Mouse (Mus musculus) induced T-regulatory cell, adult 2 months (primary cell): Measurements from ENCODE around the gene P2ry13.
A peak's percentile ranks its signal among the peaks of the same experiment; 100 is the strongest.

Experiments
- DNase-seq: peaks from one replicate; pipeline ENCODE4 v3.0.0-alpha.2; 2012; ENCODE audit warnings: low read depth

The P2ry13 gene

DNA sequence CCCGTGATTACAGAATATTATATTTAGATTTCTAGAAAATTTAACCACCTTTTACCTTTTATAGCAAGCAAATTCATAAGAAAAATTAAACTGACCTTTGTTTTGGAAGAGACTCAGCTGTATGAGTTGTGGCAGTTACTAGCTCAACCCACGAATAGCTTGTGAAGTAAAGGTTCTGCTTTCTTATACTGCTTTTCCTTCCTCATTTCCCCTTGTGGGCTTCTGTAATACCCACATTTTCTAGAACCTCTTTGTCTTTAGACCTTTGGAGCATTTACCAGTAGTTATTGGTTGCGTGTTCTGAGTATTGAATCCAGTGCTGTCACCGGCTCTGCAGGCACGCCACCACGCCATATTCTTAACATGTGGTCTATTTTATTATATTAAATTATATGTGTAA, at the start of gene P2ry13:
P2ry13 (minus strand) TSS at position 156 of the 400 bp plus-strand sequence.
- DNase-seq, result no peak

DNA sequence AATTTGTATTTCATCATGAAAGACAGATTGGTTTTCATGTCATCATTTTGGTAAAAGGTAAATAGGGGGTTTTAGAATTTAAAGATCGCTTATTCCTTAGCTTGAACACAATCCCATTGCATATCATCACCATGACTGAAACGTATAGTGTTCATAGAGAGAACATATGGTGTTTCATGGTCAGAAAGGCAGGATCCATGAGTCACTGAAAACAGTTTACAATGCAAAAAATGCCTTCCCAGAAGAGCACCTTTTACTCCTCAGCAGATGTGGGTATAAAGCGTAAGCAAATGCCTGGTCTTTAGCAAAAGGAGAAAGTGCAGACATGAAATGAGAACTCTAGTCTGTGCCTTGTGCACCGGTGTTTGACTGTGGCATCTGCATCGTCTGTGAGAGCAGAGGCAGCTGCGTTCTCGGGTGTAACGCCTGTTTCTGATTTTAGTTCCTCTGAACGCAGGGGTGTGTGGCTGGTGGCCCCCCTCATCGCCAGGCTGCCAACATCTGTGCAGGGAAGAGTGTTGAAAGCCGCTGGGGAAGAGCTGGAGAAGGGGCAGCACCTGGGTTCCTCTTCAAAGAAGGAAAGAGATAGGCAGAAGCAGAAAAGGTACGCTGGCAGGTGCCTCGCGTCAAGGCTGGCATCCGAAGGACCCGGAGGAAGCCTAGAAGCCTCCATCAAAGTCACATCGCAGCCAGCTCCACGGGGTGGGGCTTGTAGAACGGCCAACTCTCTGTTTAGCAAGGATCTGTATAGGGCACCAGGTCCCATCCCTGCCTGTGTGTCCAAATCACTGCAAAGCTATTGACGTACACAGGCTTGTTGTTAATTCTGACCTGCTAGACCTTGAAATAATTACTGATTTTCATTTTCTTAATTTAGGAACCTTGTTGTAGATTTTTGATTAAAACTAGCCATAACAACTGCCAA, 47.3 kb upstream of the P2ry13 start:
- DNase-seq, result peak; percentile 25

DNA sequence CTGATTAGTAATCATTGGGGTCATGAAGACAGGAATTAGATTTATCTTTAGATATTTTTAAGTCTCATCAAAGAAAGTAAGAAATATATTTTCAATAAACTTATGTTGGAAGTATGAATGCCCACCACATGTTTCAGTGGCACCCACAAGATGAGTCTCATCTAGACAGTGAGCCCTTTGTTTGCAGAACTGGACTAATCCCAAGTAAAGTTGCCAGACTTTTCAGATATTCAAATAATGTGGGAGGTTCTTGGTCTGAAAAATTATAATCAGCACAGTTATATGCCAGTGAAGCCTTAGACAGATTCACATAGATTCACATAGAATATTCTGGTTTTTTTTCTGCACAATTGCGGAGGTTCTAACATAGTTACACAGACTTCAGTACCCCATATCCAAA, 39.8 kb upstream of the P2ry13 start:
- no peak for DNase-seq

DNA sequence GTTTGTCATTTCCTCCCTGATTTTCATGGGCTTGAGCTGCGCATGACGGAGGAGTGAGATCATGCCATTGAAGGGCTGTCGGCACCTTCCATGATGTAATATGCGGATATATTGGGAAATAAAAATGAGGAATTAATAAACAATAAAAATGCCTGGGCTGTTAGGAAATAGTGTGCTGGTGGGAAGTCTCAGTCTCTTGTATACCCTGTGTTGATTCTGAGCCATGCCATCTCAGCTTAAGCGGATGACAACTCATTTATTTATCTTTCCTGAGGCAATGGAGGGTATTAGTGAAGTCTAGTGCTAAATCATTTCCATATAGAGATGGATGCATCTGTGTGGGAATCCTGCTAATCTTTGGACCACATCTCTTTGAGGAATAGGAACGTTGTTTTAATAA, 37.3 kb upstream of the P2ry13 start:
- DNase-seq, result no peak

DNA sequence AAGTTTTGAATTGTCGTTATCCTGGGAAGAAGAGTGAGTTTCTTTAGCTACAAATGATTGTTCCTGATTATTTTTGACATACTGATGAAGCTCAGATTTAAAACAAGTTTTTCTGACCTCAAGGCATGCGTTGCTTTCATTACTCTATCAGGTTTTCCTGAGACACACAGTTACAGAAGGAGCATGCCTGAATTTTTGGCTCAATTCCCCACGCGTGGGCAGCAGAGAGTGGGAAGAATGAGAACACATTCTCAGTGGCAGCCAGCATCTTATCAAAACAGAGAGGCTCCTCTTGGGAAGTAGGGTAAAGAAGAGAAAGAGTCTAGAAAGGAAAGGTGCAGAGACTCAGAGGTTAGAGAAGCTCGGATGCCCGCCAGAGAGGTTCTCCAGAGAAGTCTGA, 32.7 kb upstream of the P2ry13 start:
- no peak for DNase-seq

DNA sequence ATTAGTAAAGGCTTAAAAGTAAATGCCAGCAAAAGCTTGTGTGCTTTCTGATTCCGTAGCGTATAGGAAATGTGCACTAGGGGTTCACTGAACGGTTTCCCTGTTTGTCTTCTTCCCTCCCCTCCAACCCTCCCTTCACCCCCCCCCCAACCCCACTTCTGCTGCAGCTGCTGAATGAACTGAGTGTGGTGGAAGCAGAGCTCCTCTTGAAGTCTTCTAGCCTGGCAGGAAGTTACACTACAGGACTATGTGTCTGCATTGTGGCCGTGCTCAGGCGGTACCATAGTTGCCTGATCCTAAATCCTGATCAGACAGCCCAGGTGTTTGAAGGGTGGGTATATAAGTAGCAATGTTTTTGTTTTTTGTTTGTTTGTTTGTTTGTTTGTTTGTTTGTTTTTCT, 24.2 kb upstream of the P2ry13 start:
- peak; percentile 32 for DNase-seq

DNA sequence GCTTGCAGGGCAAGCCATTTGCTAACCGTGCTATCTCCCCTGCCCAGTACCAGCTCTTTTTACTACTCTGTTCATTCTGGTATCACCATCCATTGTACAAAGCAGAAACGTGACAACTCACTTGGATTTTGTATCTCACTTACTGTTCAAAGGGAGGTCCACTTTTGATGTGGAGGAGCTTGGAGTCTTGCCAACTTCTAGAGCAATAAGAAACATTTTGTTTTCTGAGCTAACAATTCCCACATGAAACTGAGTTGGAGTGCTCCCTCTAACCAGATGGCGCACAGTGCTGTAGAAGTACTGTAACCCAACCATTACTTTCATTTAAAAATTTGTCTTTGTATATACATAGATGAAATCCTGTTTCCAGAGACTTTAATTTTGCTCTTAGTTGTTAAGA, 20.2 kb upstream of the P2ry13 start:
- no peak for DNase-seq

DNA sequence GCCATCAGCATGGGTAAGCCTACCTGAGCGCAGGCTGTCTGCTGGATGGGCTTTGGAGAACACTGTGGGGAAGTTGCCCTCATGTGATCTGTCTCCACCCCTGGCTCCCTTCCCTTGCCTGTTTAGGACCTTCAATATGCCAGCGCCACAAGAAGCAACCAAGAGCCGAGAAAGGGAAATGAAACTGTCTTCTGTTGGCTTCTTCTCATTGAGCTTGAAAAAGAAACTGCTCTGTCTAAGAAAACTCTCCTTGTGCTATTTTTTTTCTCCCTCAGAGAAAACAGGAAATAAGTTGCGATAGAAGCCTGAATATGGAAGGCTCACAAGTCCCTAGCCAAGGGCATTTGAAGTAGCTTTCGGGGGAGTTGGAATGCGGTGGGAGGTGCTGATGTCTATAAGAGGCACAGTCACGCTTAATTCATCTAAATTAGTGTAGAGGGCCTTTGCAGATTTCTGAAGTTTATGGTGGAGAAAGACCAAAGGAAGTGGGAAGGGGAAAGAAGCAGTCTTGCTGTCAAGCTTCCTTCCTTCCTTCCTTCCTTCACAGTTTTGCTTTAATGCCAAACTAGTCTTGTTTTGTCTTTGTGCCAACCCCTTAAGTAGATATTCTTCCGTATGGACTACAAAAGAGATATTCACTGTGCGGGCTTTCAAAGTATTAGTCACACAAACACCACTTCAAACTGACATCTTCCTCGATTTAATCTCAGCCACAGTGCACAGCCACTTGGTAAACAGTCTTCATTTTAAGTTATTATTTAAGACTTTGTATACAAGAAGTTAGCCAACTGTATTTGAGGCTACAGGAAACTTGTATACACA, 18.3 kb upstream of the P2ry13 start:
- peak; percentile 56 for DNase-seq

DNA sequence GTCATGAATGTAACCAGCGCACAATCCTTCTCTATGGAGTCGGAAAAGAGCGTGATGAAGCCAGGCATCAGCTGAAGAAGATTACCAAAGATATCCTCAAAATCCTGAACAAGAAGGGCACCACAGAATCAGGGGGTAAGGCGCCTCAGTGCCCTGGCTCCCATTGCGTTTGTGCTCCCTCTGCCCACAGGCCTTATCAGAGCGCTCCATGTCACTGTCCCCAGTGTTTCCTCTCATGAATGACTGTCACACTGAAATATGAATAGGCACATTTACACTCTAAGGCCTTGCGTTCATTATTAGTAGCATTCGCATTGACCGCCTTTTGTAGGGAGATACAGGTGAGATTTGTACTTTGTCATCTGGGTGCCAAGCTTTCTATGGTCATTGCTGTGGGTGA, 17.0 kb upstream of the P2ry13 start:
- no peak for DNase-seq

DNA sequence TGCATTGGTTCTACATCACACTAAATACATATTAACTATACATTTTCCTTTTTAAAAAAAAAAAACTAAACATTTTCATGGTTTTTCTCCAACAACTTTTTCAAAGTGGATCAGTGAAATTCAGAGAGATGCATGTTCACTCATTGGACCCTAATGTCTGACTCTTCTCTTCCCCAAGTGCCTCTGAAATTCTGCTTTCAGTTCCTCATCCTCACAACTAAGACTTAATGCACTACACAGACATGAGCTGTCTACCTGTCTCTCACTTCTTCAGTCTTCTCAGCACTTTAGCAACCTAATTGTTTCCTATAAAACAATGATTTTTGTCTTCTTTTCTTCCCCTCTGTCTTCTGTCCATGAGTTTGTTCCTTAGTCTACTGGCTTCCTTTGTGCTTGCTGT, 14.7 kb upstream of the P2ry13 start:
- no peak for DNase-seq

DNA sequence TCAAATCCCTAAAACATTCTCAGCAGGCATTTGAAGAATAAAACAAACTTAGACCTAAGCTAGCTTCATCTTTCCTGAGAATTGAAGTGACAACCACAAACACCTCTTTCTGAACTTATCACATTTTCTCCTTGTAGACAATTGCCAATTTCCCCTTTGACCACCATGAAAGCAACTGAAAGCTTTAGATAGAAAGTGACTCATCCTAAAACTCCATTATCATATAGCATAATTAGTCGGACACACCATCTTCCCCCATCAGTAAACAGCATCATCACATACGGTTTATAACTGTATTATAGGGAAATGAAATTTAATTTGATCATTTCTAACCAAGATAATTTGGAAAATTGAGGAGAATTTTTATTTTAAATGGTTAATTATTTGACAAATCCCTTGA, 11.6 kb upstream of the P2ry13 start:
- DNase-seq, result no peak

DNA sequence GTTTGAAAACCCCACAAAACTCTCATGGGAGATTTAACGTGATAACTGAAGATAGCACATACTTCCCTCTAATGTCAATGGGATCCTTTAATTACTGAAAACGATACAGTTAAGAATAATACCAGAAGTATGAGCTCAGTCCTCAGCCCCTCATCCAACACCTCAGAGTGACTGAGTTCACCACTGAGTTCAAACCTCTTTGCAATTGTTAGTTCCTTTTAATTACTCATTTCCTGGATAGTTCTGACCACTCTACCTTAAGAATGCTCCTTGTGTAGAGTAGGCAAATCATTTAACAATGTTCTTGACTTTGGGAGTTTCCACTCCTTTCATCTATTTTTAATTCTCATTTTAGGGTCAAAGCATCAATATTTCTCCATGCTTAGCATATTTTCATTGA, 8.6 kb upstream of the P2ry13 start:
- DNase-seq, result no peak

DNA sequence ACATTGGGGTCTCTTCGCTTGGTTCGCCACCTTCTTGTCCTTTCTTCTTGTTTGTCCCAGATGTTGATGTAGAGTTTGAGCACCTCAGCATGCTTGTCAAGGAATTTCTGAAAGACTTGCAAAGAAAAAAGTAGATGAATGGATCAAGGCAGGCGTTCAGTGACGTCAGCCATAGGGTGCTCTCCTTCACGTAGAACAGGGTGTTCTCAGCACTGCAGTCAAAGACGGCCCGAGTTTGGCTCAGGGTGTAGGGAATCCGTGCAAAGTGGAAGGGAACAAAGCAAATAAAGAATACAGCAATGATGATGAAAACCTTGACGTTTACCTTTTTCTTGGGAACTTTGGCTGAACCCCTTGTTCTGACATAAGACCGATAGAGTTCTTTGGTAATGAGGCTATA, 6.5 kb upstream of the P2ry13 start:
- no peak for DNase-seq

DNA sequence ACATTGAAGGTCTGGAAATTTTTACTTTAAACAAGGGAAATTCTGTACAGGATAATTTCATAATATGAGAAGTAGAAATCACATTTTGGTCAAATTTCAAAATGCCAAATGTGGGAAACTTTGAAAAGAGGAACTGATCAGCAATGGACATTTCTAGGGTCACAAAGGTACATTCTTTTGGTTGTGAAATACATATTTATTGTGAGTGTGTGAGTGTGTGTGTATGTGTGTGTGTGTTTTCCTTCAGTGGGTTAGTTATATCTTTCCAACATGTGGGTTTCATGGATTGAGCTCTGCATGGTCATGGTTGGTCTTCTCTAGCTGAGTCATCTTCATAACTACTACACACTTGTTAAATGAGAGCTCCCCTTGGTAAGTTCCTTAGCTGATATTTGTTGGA, 1.7 kb upstream of the P2ry13 start:
- DNase-seq, result no peak

DNA sequence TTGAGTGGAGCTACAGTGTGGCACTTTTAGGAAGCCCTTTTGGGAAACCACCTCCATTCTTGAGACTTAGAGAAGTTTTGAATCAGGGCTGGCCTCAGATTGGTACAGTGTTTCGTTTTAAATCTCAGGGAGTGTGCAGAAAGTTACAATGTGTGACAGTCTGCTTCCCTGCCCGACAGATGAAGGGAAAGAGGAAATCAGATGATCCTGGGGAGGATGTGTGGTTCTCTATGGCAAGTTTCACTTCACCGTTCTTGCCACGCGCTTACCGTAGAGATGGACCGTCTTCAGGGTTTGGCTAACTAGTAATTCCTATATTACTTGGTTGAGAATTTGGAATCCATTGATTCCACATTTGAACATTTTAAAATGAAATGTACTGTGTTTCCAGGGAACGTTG, 1.1 kb upstream of the P2ry13 start:
- no peak for DNase-seq

DNA sequence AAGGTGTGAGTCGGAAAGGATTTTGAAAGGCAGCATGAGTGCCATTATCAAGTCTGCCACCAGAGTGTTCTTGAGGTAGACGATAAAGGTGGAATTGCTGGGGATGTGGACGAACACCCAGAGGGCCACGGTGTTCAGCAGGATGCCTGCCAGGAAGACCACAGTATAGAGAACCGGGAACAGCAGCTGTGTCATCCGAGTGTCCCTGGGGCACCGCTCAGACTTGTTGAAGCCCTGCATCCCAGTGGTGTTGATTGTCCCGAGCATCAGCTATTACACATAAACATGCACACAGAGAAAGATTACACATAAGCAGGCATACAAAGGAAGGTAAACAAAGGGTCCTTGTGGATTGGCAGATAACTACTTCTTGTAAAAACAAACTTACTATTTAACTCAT, 593 bp downstream of the P2ry13 start:
- DNase-seq, result no peak

DNA sequence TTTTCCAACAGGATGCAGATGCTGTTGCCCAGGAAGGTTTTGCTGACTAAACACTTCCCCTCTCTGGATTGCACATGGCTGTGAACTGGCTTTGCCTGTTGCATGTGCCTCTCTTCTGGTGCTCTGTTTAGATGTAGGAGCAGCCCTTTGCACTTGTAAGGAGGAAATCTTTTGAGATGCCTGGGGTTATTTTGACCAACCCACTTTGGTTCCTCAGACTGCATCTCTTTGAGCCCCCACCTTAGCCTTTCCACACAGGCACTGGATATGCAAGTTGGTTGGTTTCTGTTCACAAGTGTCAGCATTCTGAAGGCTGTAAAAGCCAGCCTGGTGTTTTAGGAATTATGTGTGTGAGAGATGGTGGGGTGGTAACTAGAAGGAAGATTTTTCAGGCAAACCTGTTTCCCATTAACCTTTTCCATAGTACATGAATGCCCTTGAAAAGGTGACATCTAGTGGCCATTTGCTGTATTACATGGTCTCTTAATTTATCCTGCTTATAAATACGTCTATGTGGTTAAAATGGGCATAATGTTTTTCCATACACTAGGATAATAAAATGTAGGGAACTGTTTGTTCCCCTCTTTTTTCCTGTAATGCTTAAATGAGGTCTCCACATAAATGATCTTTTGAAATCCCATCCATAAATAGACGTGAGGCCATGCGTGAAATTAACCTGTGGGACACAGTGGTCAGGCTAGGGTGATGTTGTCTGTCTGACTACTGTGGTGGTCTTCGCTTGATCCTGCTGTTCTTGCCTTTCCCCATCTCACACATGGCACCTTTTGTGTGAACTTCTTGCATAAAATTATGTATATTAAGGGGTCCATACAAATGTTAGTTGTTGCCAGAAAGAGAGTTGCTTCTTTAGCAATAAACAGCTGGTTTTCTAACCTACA, 1.8 kb downstream of the P2ry13 start:
- peak; percentile 85 for DNase-seq

DNA sequence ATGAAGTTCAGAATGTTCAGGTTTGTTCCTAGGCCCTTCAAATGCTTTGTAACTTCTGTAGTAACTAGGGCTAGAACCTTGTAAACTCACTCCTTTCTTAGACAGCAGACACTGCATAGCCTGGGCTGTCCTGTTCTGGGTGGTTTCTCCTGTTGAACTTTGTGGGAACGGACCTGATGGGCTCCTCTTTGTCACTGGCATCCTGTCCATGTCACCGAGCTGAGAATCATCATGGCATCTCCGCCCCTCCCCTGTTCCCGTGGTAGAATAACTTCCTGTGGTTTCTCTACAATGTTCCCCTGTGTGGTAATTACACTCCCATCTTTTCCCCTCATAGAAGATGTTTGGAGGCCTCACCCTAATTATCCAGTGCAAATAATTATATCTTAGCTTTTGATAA, 4.7 kb downstream of the P2ry13 start:
- peak; percentile 53 for DNase-seq

DNA sequence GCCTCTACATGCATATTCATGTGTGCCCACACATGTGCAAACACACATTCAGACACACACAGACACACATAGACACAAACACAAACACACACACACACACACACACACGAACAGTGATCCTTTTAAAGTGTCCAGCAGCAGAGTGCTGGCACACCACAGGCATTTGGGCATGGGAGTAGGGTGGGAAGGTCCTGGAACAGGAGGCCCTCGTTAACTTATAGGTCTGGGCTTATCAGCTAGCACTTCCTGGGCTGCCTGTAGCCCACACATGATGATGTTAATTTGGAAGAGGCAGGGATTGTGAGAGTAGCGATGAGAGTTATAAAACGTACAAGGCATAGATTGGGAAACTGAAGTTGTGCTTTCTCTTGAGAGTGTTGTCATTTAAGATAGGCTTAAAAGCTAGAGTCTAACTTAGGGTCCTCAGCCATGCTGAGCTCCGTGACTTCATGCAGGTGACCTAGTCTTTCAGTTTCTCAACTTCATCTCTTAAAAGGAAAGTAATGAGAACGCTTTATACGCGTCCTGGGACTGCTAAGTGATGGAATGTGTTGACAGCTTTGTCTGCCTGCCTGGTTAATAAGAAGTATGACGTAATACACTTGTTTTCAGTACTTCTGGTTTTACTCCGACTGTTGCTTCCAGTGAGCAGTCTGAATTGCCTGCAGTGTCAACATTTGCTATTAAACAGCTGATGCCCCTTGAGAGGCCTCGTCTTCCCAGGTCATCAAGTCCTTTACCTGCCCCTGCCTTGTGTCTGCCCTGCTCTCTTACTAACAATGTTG, 5.8 kb downstream of the P2ry13 start:
- DNase-seq, result peak; percentile 27

DNA sequence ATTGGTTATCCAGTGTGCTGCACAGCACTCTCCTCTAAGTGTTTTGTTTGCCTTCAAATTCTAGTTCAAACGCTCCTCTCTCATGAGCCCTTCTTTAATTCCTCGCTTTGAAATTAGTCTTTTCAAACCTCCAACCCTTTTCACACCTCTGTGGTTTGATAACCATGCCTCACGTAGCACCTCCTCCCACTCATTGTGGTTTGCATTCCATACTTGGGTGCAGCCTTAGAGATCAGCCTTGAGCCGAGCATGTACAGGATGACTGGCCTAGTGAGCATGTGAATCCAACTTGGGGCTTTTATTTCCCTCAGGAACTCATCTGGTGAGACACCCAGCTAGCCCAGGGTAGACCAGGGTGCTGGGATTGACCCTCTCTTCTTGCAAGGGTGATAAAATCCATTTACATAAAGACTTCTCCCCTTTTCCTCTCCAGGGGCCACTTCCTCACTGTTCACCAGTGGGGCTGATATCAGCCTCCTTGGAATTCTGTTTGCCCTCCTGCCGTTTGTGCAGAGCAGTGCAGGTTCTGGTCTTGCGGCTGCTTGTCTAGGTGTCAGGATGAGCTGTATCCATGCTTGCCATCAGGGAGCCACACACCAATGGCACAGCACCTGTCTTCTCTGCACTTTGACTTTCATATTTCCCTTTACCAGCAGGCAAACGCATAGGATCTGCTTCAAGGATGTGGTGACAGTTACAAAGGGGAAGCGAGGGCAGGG, 6.7 kb downstream of the P2ry13 start:
- DNase-seq, result peak; percentile 67
